In genomic region chrX:12140086-12140740, GRCm38 (mm10) we compare ENCODE assay signal across 8 mouse cellular contexts. TPM values are rescaled to one million over a fixed set of nuclear protein-coding genes. Genes with fewer than 3 reads are reported as not detected.
DNase-seq lines count a peak whose midpoint lies in the region; ATAC-seq and TF ChIP-seq lines count a peak whose summit lies in the region.

No protein-coding gene starts in this region.

- WGBS in thymus, adult 2 months, result 5% methylated on average over 45 of the region's 51 CpGs
- WGBS in forebrain, embryonic 13.5 days, result 3% methylated on average over 42 of the region's 51 CpGs
- 8% methylated on average over 50 of the region's 51 CpGs for WGBS in intestine, postnatal 0 days
- 7% methylated on average over 42 of the region's 51 CpGs for WGBS in midbrain, embryonic 15.5 days

- H3K4me1 ChIP-seq in thymus, adult 2 months (replicated peaks; ENCODE audit: control insufficient read depth, insufficient read depth, low read length), result peaks cover 16% of the 10 kb centered on the region
- H3K4me1 ChIP-seq in forebrain, embryonic 13.5 days, result peaks cover 12% of the 10 kb centered on the region
- H3K4me1 ChIP-seq in intestine, postnatal 0 days (replicated peaks; ENCODE audit: control insufficient read depth, insufficient read depth, low read length), result no peaks in the 10 kb centered on the region
- peaks cover 16% of the 10 kb centered on the region for H3K4me1 ChIP-seq in midbrain, embryonic 15.5 days

- H3K4me3 ChIP-seq in thymus, adult 2 months (ENCODE audit: control insufficient read depth, insufficient read depth, low read length), result peak overlapping the region; percentile 49
- H3K4me3 ChIP-seq in forebrain, embryonic 13.5 days, result peak overlapping the region; percentile 31
- H3K4me3 ChIP-seq in intestine, postnatal 0 days (ENCODE audit: low read depth, low read length), result peak overlapping the region; percentile 17
- peak overlapping the region; percentile 29 for H3K4me3 ChIP-seq in midbrain, embryonic 15.5 days

- H3K9ac ChIP-seq in forebrain, embryonic 13.5 days, result peak overlapping the region; percentile 57
- no peak overlapping the region for H3K9ac ChIP-seq in intestine, postnatal 0 days (ENCODE audit: low read depth, low read length)
- peak overlapping the region; percentile 33 for H3K9ac ChIP-seq in midbrain, embryonic 15.5 days

- H3K9me3 ChIP-seq in forebrain, embryonic 13.5 days (replicated peaks), result no peaks in the 10 kb centered on the region
- no peaks in the 10 kb centered on the region for H3K9me3 ChIP-seq in intestine, postnatal 0 days (ENCODE audit: control insufficient read depth)
- H3K9me3 ChIP-seq in midbrain, embryonic 15.5 days, result no peaks in the 10 kb centered on the region

- no peak overlapping the region for H3K27ac ChIP-seq in thymus, adult 2 months (ENCODE audit: control insufficient read depth, insufficient read depth, low read length)
- no peak overlapping the region for H3K27ac ChIP-seq in forebrain, embryonic 13.5 days
- H3K27ac ChIP-seq in intestine, postnatal 0 days (ENCODE audit: low read depth, low read length), result no peak overlapping the region
- no peak overlapping the region for H3K27ac ChIP-seq in midbrain, embryonic 15.5 days

- H3K36me3 ChIP-seq in thymus, adult 2 months (ENCODE audit: control insufficient read depth, insufficient read depth, low read length), result no peaks in the 10 kb centered on the region
- H3K36me3 ChIP-seq in forebrain, embryonic 13.5 days (ENCODE audit: poor library complexity, severe bottlenecking), result no peaks in the 10 kb centered on the region
- H3K36me3 ChIP-seq in intestine, postnatal 0 days (ENCODE audit: control insufficient read depth, insufficient read depth), result no peaks in the 10 kb centered on the region
- H3K36me3 ChIP-seq in midbrain, embryonic 15.5 days (replicated peaks), result no peaks in the 10 kb centered on the region

- no peak for TF ChIP-seq POLR2A in thymus, adult 2 months (IDR thresholded peaks at IDR 0.05; ENCODE audit: control insufficient read depth, extremely low read depth, insufficient read depth, low read length, poor library complexity)

- peak overlapping the region; percentile 58 for H3K4me2 ChIP-seq in forebrain, embryonic 13.5 days
- H3K4me2 ChIP-seq in intestine, postnatal 0 days (replicated peaks; ENCODE audit: low read depth), result peak overlapping the region; percentile 59
- H3K4me2 ChIP-seq in midbrain, embryonic 15.5 days, result peak overlapping the region; percentile 52

- peak; percentile 9; the same call in 1 of the 2 replicates for ATAC-seq in forebrain, embryonic 13.5 days
- ATAC-seq in intestine, postnatal 0 days, result peak; percentile 29; the same call in 1 of the 2 replicates
- no peak for ATAC-seq in midbrain, embryonic 15.5 days (replicated peaks)

- no peaks in the 10 kb centered on the region for H3K27me3 ChIP-seq in thymus, adult 2 months (ENCODE audit: control insufficient read depth, insufficient read depth, low read length)
- peaks cover 59% of the 10 kb centered on the region for H3K27me3 ChIP-seq in forebrain, embryonic 13.5 days
- peaks cover 14% of the 10 kb centered on the region; the same call in 1 of the 2 replicates for H3K27me3 ChIP-seq in intestine, postnatal 0 days (replicated peaks; ENCODE audit: control insufficient read depth, insufficient read depth, low read length)
- H3K27me3 ChIP-seq in midbrain, embryonic 15.5 days (replicated peaks), result peaks cover 57% of the 10 kb centered on the region

- no peak for TF ChIP-seq CTCF in thymus, adult 2 months (IDR thresholded peaks at IDR 0.05; ENCODE audit: borderline replicate concordance, control insufficient read depth, extremely low read depth, insufficient read depth, low read length, poor library complexity)
- peak; percentile 9; the same call in 1 of the 2 replicates for TF ChIP-seq CTCF in intestine, postnatal 0 days (IDR thresholded peaks at IDR 0.05; ENCODE audit: low read depth)

- peak; percentile 11 for DNase-seq in thymus, adult 2 months
- no peak for DNase-seq in thymus, postnatal 0 days (ENCODE audit: low spot score)
- no peak for DNase-seq in left cerebral cortex, adult 18-20 months (ENCODE audit: low spot score in 2 of 2)
- no peak for DNase-seq in frontal cortex, postnatal 36 days (ENCODE audit: low spot score in 2 of 2)
- no peak for DNase-seq in spleen, adult 12 weeks (ENCODE audit: low spot score)

RNA-seq across cellular contexts. Expression of gene Bcor, which starts 19.9 kb away (rescaled TPM):
- polyA plus RNA-seq in thymus, adult 2 months (2012; rRNA removed), result 30.6 and 37.7 TPM in 2 replicates
- 14.1 and 14.2 TPM in 2 replicates for polyA plus RNA-seq in thymus, postnatal 0 days (2015; fragmentation: Nextera tagmentation; extraction: Ambion mirVana)
- polyA plus RNA-seq in forebrain, embryonic 13.5 days (2015; fragmentation: Nextera tagmentation; extraction: Ambion mirVana), result 16.2 and 18.8 TPM in 2 replicates
- polyA plus RNA-seq in intestine, postnatal 0 days (2015; fragmentation: Nextera tagmentation; extraction: Ambion mirVana), result 4.2 and 4.8 TPM in 2 replicates
- polyA plus RNA-seq in midbrain, embryonic 15.5 days (2015; fragmentation: Nextera tagmentation; extraction: Ambion mirVana), result 18.4 and 18.8 TPM in 2 replicates
- 10 to 100 TPM; 36.2 to 37.7 TPM for total RNA-seq in left cerebral cortex, adult 18-20 months (2021)
